Mouse (Mus musculus) hindbrain, postnatal 0 days (tissue): ENCODE results near the gene Odaph. TPM values are rescaled to one million over a fixed set of nuclear protein-coding genes. Genes with fewer than 3 reads are reported as not detected.

Source experiments
- ATAC-seq: fragments of 200-750 bp; cut with Nextera tagmentation; 2 replicates; pipeline ENCODE4 v1.8.0; 2017; ENCODE audit warnings: mild to moderate bottlenecking, moderate TSS enrichment, moderate library complexity
- DNase-seq: peaks from one replicate; pipeline ENCODE4 v3.0.0-alpha.2; 2015; ENCODE audit warnings: low spot score
- H3K27ac ChIP-seq: fragments of 300-500 bp; sonication (generic); 2 replicates; pipeline ENCODE4 v1.5.1; 2014; ENCODE audit warnings: mild to moderate bottlenecking
- H3K27me3 ChIP-seq: fragments of 300-500 bp; sonication (generic); 2 replicates; pipeline ENCODE4 v1.6.1; 2014; ENCODE audit warnings: low read length, mixed read lengths; ENCODE audit not compliant: insufficient read depth
- H3K36me3 ChIP-seq: fragments of 300-500 bp; sonication (generic); 2 replicates; pipeline ENCODE4 v1.6.1; 2014; ENCODE audit warnings: low read length, mixed read lengths; ENCODE audit not compliant: insufficient read depth
- H3K4me1 ChIP-seq: fragments of 300-500 bp; sonication (generic); 2 replicates; pipeline ENCODE4 v1.6.1; 2014; ENCODE audit warnings: antibody characterized with exemption, low read length, mixed read lengths; ENCODE audit not compliant: insufficient read depth
- H3K4me2 ChIP-seq: fragments of 300-500 bp; sonication (generic); 2 replicates; pipeline ENCODE4 v1.6.1; 2014; ENCODE audit warnings: low read depth, mild to moderate bottlenecking, low read length, moderate library complexity, mixed read lengths
- H3K4me3 ChIP-seq: fragments of 300-500 bp; sonication (generic); 2 replicates; pipeline ENCODE4 v1.5.1; 2014; ENCODE audit warnings: low read length
- H3K9ac ChIP-seq: fragments of 300-500 bp; sonication (generic); replicated peaks from 2 replicates; pipeline ENCODE4 v1.6.1; 2014; ENCODE audit warnings: mild to moderate bottlenecking, low read length, moderate library complexity, mixed read lengths
- H3K9me3 ChIP-seq: fragments of 300-500 bp; sonication (generic); 2 replicates; pipeline ENCODE4 v1.6.1; 2016; ENCODE audit warnings: low read length, mixed read lengths
- CTCF ChIP-seq: IDR thresholded peaks from 2 replicates; pipeline ENCODE4 v1.5.1; 2016; ENCODE audit warnings: antibody characterized with exemption, control low read depth, low read depth
- WGBS: fragments of 180-500 bp; shearing (Covaris S2); extraction: QIAGEN DNeasy Blood & Tissue Kit; methylation state at CpG from one replicate; pipeline ENCODE4 v1.1.7; 2014; 5-methylcytosine and 5-hydroxymethylcytosine counted together
- polyA plus RNA-seq: library from polyadenylated mRNA; unstranded; fragments of >200 nt; fragmentation: Nextera tagmentation; extraction: Ambion mirVana; gene quantifications from 2 replicates; pipeline ENCODE4 v1.2.1, GENCODE M21; 2015
- total RNA-seq: library from RNA; depleted of rRNA; stranded (reverse); fragments of >200 nt; gene quantifications from 2 replicates; pipeline ENCODE4 v1.2.3, GENCODE M21; 2014

Odaph gene
- total and polyA plus RNA-seq, 2 experiments from 2014 or later, result 1.1 TPM; not detected in 1

DNA sequence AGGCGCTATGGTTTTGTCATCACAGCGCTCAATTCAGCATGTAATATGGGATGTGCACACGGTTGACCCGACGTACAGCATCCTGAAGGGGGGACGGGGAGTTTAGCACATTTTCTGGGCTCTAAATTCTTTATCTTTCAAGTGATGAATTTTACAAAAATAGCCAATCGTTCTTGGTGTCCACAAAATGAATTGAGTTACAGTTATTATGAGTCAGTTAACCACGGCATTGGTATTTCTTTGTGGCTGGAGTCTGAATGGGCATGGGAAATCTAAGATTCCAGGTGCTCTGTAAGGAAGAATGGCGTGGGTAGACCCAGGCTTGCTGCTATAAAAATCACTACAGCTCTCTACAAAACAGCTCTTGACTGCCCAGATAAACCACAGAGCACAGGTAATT is 2.0 kb downstream of the Odaph start:
- 67% methylated on average over 9 of the region's 9 CpGs for WGBS
- H3K9ac ChIP-seq, result no peak overlapping the region
- H3K4me2 ChIP-seq, result no peak overlapping the region
- H3K27ac ChIP-seq, result no peak overlapping the region
- DNase-seq, result no peak
- no peaks in the 10 kb centered on the region for H3K4me1 ChIP-seq
- no peaks in the 10 kb centered on the region for H3K27me3 ChIP-seq
- H3K4me3 ChIP-seq, result no peak overlapping the region
- TF ChIP-seq CTCF, result no peak
- H3K36me3 ChIP-seq, result no peaks in the 10 kb centered on the region
- no peak for ATAC-seq
- no peaks in the 10 kb centered on the region for H3K9me3 ChIP-seq

DNA sequence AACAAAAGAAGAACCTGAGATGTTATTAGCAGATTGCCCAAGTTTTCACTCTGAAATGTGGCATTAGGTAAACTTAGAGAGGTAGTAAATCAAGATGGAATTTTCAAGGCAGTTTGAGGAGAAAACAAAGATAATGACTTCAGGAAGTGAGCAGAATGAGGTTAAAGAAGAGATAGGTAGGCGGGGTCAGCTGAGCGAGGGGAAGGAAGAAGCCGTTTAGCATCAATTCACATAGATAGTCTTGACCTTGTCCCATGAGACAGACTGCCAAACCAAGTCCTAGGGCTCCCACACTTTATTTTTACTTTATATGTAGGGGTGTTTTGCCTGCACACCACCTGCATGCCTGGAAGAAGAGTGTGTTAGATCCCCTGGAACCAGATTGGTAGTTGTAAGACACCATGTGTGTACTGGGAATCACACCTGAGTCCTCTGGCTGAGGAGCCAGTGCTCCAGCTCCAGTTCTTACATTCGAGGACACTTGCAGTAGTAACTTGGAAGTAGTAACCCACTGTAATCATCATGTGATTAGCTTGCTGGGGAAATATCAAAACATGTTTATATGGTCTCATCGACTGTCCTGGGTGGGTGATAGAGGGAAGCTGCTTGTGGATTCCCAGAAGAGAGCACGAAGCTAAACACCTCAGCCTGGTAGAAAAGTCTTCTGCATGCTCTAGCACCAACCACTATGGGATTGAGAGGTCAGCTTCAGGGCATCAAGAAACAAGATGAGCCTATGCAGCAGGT is 4.1 kb downstream of the Odaph start:
- Histone ChIP-seq H3K36me3 (no peaks in the 10 kb centered on the region), H3K27ac (no peak overlapping the region), H3K9me3 (no peaks in the 10 kb centered on the region), H3K4me3 (no peak overlapping the region), H3K27me3 (no peaks in the 10 kb centered on the region), H3K9ac (no peak overlapping the region), H3K4me2 (no peak overlapping the region), H3K4me1 (no peaks in the 10 kb centered on the region)
- DNase-seq (no peak), ATAC-seq (no peak)
- 89% methylated on average over 6 of the region's 6 CpGs for WGBS
- TF ChIP-seq CTCF, result no peak

- DNase-seq, result no peak
- Histone ChIP-seq H3K27ac (no peak overlapping the region), H3K27me3 (no peaks in the 10 kb centered on the region), H3K9me3 (no peaks in the 10 kb centered on the region), H3K9ac (no peak overlapping the region), H3K4me1 (no peaks in the 10 kb centered on the region), H3K4me2 (no peak overlapping the region), H3K36me3 (no peaks in the 10 kb centered on the region), H3K4me3 (no peak overlapping the region)
- ATAC-seq, result no peak
- TF ChIP-seq CTCF, result no peak
- WGBS, result 98% methylated on average over 2 of the region's 2 CpGs
These were observed 5.8 kb downstream of the Odaph start for GRCm38 (mm10) chr5:91993061-91993460.

- Histone ChIP-seq H3K9ac (no peak overlapping the region), H3K4me3 (no peak overlapping the region), H3K4me2 (no peak overlapping the region), H3K27me3 (no peaks in the 10 kb centered on the region), H3K36me3 (no peaks in the 10 kb centered on the region), H3K27ac (no peak overlapping the region), H3K9me3 (0 out of 2 replicates have a peak, but pooled peaks cover 2% of the 10 kb centered on the region), H3K4me1 (no peaks in the 10 kb centered on the region)
- DNase-seq, result no peak
- no peak for ATAC-seq
- TF ChIP-seq CTCF, result no peak
- 63% methylated on average over 13 of the region's 13 CpGs for WGBS
These were observed 7.3 kb downstream of the Odaph start for GRCm38 (mm10) chr5:91994546-91994945.

- no peaks in the 10 kb centered on the region for H3K36me3 ChIP-seq
- no peak overlapping the region for H3K4me3 ChIP-seq
- DNase-seq, result no peak
- no peak overlapping the region for H3K9ac ChIP-seq
- ATAC-seq, result no peak
- no peak overlapping the region for H3K27ac ChIP-seq
- H3K27me3 ChIP-seq, result no peaks in the 10 kb centered on the region
- no peak overlapping the region for H3K4me2 ChIP-seq
- 0 out of 2 replicates have a peak, but pooled peaks cover 2% of the 10 kb centered on the region for H3K9me3 ChIP-seq
- H3K4me1 ChIP-seq, result no peaks in the 10 kb centered on the region
- 74% methylated on average over 2 of the region's 2 CpGs for WGBS
- no peak for TF ChIP-seq CTCF
These were observed 13.5 kb downstream of the Odaph start for GRCm38 (mm10) chr5:92000770-92001169.

GRCm38 (mm10) chr5:92003011-92003410 is 15.7 kb downstream of the Odaph start:
- DNase-seq, result peak; percentile 77
- H3K4me2 ChIP-seq, result no peak overlapping the region
- WGBS, result 80% methylated on average over 2 of the region's 2 CpGs

DNA sequence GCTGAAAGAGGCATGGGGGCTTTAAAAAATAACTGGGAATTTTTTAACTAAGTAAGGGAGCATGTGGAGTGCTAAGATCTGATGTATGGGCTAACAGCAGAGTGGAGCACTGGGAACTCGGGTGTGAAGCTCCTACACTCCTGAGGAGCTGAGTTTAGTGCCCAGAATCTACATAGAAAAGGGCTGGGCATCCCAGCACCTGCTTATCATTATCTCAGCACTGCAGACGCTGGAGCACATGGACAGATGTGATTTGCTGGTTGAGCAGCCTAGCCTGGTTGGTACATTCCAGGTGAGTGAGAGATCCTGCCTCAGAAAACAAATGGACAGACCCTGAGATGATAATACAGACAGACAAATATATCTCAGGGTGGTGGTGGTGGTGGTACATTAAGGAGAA is 22.6 kb downstream of the Odaph start:
- no peaks in the 10 kb centered on the region for H3K36me3 ChIP-seq
- no peaks in the 10 kb centered on the region for H3K27me3 ChIP-seq
- no peak for TF ChIP-seq CTCF
- no peak overlapping the region for H3K27ac ChIP-seq
- no peak for DNase-seq
- no peak for ATAC-seq
- no peak overlapping the region for H3K4me3 ChIP-seq
- H3K4me1 ChIP-seq, result no peaks in the 10 kb centered on the region
- no peak overlapping the region for H3K9ac ChIP-seq
- H3K9me3 ChIP-seq, result no peaks in the 10 kb centered on the region
- 47% methylated on average over 2 of the region's 2 CpGs for whole genome bisulfite sequencing
- H3K4me2 ChIP-seq, result no peak overlapping the region

More at GRCm38 (mm10) chr5:92003011-92003410, 15.7 kb downstream of the Odaph start:
- peak; percentile 86 for ATAC-seq
- Histone ChIP-seq H3K4me3 (no peak overlapping the region), H3K36me3 (no peaks in the 10 kb centered on the region), H3K4me1 (no peaks in the 10 kb centered on the region), H3K9ac (no peak overlapping the region), H3K27ac (no peak overlapping the region), H3K9me3 (0 out of 2 replicates have a peak, but pooled peaks cover 2% of the 10 kb centered on the region), H3K27me3 (no peaks in the 10 kb centered on the region)
- TF ChIP-seq CTCF, result peak; percentile 78
